Comparison of ENCODE assay signal across 24 mouse cellular contexts in the genomic region with DNA sequence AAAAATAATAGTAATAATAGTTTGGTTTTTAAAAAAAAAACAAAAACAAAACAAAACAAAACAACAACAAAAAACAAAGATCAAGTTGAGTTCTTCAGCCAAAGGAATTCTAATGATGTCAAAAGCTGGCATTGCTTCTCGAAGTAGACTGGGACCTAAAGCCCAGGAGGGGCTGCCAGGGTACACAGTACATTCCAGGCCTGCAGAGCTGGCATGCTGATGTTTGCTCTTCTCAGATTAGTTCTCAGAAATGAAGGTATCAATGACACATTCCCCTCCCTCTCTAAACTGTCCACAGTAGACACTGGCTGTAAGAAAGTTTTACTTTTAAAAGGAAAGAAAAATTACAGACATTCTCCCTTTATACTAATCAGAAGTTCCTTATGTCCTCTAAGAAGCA.
"Had no signal": no experiment of that assay in that cellular context is flagged by ENCODE, and none has a peak within 500 bp of the region (broad histone marks: within the 10 kb centered on the region; RNA-seq: fewer than 3 reads in every experiment).

No protein-coding gene starts in this region.

- DNase-seq: heart, adult 2 months; heart, postnatal 10 days; heart, postnatal 4 days; kidney, adult 18-20 months; kidney, adult 8-10 months; kidney, postnatal 10 days; kidney, postnatal 25 days; kidney, postnatal 4 days; liver; liver, embryonic 13.5 days had no signal

- H3K9me3 ChIP-seq: hindbrain, embryonic 10.5 days; hindbrain, embryonic 12.5 days; intestine, embryonic 15.5 days; limb, embryonic 10.5 days; limb, embryonic 12.5 days; liver, embryonic 13.5 days; liver, embryonic 15.5 days had no signal

- H3K27me3 ChIP-seq: hindbrain, embryonic 12.5 days; intestine, embryonic 15.5 days; limb, embryonic 12.5 days; liver, embryonic 13.5 days; liver, embryonic 15.5 days had no signal

- ATAC-seq: forebrain, embryonic 16.5 days; hindbrain, embryonic 16.5 days; inflammation-experienced regulatory T-cells, adult 6 months; intestine, embryonic 15.5 days; intestine, postnatal 0 days had no signal

- H3K4me3 ChIP-seq: heart, adult 2 months; hindbrain, embryonic 10.5 days; hindbrain, embryonic 12.5 days; intestine, embryonic 15.5 days; layer of hippocampus, adult 2 months; left cerebral cortex, adult 2 months; limb, embryonic 10.5 days; limb, embryonic 12.5 days; liver, embryonic 13.5 days; liver, embryonic 15.5 days had no signal

- H3K9ac ChIP-seq: hindbrain, embryonic 12.5 days; hindbrain, embryonic 14.5 days; intestine, embryonic 15.5 days; limb, embryonic 12.5 days; liver, embryonic 13.5 days; liver, embryonic 15.5 days had no signal

- H3K4me2 ChIP-seq: heart, embryonic 11.5 days; hindbrain, embryonic 12.5 days; hindbrain, embryonic 14.5 days; intestine, embryonic 15.5 days; limb, embryonic 12.5 days; liver, embryonic 13.5 days; liver, embryonic 15.5 days had no signal

- H3K27ac ChIP-seq: heart, adult 2 months; hindbrain, embryonic 10.5 days; hindbrain, embryonic 12.5 days; hindbrain, embryonic 14.5 days; intestine, embryonic 15.5 days; layer of hippocampus, adult 2 months; left cerebral cortex, adult 2 months; limb, embryonic 10.5 days; limb, embryonic 12.5 days; liver, embryonic 13.5 days; liver, embryonic 15.5 days had no signal

- H3K4me1 ChIP-seq: hindbrain, embryonic 10.5 days; hindbrain, embryonic 12.5 days; intestine, embryonic 15.5 days; limb, embryonic 10.5 days; limb, embryonic 12.5 days; liver, embryonic 13.5 days; liver, embryonic 15.5 days had no signal
